Mouse (Mus musculus) erythroid progenitor cell, adult 5-6 weeks (primary cell): ENCODE results near the gene BC004004. TPM values are rescaled to one million over a fixed set of nuclear protein-coding genes. Genes with fewer than 3 reads are reported as not detected.

Experiments used
- ATAC-seq: replicated peaks from 2 replicates; pipeline ENCODE4 v1.8.0; 2016; ENCODE audit warnings: moderate number of reproducible peaks, mild to moderate bottlenecking, moderate TSS enrichment, inconsistent platforms; ENCODE audit not compliant: poor library complexity, low FRiP score, severe bottlenecking
- total RNA-seq, 2 experiments: library from RNA; stranded (forward) in 1 of 2; stranded (reverse) in 1 of 2; fragments of 150-400 nt in 1 of 2; fragments of 186-747, 209-891 nt in 1 of 2; gene quantifications; 2 replicates each; pipeline versions ENCODE4 v1.2.3 to v1.2.4; 2015 to 2017; ENCODE audit warnings: low replicate concordance in 2 of 2

Gene BC004004
- total RNA-seq, 2 experiments from 2014 or later = 24.7 to 29.2 TPM

DNA sequence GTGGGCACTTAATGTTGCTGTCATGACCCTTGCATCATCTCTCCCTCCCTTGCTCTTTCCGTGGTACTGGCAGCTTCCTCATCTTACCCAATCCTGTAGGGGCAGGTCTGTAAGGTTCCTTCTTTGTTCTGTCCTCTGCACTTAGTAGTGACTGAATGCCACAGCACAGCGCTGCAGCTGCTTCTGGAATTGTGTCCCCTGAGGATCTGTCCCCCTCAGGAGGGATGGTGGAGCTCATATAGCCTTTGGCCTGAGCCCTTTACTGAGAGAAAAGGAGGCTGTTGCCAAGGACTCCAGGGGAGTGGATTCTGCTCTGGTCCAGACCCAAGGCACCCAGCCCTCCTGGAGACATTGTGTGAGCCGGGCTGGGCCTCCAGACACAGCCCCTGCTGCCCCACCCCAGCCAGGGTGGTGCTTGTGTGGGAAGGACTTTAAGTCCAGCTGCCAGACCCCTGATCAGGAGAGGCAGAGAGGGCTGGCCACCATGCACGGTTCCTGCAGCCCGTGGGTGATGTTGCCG, 50.2 kb downstream of the BC004004 start:
- no peak for ATAC-seq

DNA sequence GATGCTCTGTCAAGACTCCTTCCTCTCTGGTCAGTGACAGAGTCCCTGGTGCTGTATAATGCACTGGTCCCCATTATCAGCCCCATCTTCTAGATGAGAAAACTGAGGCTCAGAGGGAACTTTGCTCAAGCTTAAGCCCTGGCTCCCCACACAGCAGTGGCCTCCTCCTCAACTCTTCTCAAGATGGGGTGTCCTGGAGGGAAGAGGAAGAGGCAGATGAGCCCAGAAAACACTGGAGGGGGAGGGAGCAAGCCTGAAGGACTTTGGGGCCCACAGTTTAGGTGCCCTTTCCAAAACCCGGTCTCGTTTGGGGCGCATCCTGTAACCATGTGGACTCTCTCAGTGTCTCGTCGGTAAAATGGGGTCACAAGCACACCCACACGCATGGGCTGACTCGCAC, 50.9 kb downstream of the BC004004 start:
- no peak for ATAC-seq

DNA sequence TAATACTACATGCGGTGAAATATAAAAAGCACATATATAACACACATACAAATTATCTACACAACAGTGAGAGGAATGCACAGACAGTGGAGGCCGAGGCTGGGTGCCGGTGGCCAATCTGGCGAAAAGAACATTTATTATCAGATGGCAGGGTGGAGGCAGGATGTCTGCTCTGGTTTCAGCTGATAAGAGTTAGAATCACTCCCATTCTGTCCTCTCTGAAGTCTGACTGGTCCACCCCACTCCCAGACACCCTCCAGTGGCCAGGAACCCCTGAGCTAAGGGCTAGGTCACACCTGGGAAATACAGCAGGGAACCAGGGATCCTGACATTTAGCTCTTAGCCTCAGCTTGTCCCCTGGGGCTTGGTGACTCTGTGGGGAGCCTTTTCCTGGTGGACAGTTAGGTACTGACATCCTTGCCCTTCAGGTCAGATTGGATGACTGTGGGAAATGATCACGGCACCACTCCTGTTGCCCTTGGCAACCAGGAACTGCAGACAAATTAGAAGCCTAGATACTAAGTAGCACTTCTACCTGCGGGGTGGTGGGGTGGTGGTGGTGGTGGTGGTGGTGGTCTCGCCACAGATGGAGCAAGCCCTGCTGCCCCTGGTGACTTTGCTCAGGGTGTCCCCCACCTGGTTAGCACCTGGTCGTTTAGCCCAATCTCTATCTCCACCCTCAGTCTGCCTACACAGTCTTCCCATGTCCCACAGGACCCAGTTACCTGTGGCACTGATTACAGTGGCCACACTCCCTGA, 51.5 kb downstream of the BC004004 start:
- ATAC-seq = no peak

DNA sequence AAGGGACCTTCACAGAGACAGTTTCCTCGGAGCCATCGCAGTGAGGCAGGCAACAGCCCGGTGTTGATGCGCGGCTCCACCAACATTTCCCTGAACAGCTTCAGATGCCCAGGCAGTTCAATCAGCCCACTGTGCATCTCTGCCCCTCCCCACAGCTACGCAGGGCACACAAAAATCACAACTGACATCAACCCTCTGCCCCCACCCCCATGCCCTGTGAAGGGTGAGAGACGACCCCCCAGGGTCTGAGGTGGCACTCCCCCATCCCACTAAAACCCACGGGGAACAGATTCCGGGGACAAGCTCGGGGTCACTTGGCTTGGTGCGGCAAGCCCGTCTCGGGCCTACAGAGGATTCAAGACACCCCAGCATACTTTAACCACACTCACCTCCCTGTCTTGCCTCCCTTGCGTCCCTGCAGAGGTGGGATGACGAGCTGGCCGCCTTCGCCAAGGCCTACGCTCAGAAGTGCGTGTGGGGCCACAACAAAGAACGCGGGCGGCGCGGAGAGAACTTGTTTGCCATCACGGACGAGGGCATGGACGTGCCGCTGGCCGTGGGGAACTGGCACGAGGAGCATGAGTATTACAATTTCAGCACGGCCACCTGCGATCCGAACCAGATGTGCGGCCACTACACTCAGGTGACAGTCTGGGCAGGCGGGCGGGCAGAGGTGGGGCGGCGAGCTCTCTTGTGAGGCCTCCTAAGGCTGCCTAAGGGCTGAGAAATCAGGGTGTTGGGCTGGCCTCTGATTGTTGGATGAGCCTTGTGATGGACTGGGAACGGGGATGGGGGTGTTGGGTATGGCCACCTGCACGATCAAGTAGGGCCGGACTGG, 53.4 kb downstream of the BC004004 start:
- ATAC-seq = no peak

DNA sequence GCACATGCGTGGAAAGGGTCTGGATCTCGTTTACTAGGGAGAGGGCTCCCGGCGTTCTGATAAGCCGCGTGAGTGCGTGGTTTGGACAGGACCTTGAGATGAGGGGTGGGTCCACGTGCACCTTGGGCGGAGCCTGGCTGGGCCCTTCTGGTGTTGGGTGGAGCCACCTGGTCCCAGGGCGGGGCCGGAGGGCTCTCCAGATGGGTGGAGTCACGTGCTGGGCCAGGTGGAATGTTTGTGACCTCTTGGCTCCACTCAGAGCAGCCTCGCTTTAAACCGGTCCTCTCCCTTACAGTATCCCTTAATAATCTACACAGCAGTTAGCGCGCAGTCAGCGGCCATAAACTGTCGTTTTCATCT, 54.0 kb downstream of the BC004004 start:
- ATAC-seq = no peak

DNA sequence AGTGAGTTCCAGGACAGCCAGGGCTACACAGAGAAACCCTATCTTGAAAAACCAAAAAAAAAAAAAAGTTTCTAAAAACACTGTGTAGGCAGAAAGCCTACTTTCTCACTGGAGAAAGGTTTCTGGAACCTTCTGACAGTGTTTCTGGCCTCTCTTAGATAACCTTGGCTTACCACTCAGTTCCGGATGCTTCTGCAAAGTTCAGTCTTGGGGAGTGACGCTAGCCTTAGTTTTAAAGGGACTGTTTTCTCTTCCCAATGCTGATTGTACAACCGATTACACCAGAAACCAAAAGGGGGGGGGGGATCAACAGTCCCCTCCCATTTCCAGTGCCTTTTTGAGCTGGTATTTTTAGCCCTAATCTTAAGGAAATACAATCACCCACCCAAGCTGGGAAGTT, 55.0 kb downstream of the BC004004 start:
- ATAC-seq = no peak

DNA sequence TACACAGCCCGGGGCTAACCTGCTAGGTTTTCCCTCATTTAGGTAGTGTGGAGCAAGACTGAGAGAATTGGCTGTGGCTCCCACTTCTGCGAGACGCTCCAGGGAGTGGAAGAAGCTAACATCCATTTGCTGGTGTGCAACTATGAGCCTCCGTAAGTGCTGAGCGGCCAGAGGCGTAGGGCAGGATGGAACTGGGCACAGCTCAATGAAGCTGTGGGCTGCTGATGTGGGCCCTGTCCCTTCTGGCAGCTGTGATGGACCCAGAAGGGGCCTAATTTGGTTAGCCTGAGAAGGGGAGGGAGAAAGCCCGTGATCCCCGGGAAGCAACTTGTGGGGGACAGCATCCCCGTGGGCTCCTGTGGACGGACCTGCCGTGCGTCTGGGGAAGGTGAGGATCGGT, 57.2 kb downstream of the BC004004 start:
- ATAC-seq = no peak

DNA sequence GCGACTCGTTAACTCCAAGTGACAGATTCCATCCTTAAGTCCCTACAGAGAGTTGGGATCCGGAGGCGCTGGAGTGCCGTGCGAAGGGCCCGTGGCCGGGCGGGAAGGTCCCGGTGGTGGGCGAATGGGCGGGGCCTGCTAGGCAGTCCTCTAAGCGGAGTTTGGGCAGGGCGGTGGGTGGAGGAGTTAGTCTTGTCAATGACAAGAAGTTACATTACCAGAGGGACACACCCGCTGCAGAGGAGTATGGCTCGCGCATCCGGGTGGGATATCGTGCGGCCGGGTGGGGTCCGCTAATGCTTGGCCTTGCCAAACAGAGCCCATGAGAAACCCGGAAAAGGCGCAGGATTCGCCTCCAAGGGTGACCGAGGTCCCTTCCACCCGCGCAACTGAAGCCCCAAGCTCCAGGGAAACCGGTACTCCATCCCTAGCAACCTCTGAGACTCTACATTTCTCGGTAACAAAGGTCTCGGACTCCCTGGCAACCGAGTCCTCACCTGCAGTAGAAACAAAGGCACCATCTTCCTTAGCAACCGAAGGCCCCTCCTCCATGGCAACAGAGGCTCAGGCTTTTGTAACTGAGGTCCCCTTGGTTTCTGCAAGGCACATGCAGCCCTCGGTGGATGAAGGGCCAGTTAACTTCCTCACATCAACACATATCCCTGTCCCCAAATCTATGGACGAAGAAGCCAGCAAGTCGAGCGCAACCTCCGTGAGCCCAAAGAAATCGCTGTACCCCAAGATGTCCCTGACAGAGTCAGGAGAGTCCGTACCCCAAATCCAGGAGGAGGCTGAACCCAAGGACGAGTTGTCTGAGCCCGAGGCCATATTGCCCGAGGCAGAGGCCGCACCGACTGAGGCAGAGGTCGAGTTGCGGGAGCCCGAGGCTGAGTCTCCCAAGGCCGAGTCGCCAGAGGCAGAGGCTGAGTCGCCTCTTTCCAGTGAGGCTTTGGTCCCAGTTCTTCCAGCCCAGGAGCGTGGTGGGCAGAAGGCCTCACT, 58.2 kb downstream of the BC004004 start:
- ATAC-seq = no peak

DNA sequence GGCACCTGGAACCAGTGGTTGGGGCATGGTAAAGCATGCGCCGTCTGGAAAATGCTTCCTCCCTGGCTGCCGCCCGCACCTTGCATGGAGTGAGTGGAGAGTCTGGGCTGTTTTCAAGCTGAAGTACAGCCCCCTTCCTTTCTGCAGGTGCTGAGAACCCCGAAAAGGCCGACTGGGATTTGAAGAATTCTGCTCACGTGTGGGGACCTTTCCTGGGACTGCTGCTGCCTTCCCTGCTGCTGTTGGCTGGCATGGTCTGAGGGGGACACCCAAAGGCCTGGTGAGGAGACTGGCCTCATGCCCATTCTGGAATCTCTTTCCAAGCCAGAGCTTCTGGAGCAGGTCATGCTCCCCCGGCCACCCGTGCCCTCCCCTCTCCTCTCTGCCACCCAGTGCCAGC, 59.1 kb downstream of the BC004004 start:
- ATAC-seq = no peak

DNA sequence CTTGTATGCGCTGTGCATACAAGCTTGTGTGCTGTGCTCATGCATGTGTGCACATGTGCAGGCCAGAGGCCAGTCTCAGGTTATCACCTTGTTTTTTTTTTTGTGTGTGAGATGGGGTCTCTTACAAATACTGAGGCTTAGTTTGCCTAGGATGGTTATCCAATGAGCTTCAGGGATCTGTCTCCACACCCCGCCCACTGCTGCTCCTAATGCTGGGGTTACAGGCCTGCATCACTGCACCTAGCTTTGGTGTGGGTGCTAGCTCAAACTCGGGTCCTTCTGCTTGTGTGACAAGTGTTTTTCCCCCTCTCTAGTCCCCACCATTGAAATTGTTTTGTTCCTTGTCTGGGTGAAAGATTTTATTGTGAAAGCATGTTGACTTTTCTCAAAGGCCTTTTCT, 61.6 kb downstream of the BC004004 start:
- ATAC-seq = no peak

DNA sequence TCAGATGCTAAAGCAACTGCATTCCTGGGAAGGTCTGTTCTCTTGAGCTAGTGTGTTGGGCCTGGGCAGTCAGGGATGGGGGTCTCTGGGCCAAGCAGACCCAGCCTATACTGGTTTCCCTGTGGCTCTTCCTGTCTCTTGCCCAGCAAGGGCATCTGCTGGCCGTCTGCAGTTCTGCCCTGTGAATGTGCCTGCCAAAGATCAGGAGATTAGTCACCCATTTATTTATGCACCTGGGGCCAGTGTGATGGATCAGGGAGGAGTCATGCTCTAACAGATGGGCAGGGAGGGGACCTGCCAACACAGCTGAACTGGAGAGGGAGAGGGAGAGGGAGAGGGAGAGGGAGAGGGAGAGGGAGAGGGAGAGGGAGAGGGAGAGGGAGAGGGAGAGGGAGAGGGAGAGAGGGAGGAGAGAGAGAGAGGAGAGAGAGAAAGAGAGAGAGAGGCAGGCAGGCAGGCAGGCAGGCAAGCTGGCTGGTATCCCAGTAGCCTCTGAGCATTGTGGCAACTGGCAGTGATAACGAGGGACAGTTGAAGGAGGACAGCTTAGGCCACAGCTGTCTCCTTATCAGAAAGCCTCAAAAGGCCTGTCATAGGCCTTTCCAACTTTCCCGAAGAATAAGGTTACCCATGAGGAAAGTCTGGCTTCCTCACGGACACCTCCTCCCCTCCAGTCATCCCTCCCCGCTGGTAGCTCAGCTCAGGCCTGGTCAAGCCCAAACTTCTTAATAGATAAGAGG, 62.3 kb downstream of the BC004004 start:
- ATAC-seq = no peak

DNA sequence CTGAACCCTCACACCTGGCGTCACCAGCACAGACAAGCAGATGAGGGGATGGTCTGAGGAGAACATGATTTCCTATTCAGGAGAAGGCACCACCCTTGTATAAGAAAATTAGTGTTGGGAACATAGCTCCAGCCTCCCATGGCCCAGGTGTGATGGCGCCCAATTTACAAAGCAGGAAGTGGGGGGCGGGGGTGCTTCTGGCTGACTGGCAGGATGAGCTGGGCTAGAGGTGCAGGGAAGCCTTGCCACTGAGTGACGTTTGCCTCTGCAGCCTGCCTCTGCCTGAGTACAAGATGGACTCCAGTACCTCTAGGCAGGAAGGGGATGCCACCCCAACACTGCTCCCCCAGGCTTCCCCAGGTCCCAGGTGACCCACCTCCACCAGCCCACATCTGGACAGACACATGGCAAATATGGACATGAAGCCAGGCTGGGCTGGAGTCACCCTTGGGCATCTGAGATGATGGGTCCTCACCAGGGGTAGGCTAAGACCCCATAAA, 63.6 kb downstream of the BC004004 start:
- no peak for ATAC-seq

DNA sequence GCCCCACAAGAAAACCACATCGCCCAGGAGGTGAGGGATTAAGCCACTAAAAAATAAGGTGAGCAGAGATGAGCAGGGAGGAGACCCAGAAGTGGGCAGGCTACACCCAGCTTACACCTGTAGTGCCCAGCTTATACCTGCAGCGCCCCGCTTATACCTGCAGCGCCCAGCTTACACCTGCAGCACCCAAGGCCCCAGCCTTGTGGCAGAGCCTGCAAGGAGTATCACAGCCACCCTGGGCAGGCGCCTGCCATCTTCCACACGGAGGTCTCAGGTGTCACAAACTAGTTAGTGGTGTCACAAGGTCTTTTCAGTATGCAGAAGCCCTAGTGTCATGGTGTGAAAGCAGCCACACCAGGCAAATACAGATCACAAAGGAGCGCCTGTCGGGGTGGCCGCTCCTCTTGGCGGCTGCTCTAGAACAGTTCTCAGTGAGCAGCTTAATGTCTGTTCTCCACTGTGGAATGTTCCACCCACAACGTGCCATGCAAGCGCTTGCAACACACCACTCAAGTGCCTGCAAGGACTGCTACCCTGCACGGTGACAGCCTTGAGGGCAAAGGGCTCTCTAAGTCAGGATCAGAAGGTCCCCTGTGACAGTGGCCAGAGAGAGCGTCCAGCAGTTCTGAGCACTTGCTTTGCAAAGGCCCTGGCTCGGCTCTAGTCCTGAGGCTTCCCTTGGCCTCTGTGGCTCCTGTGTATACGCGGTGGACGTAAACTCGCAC, 67.8 kb downstream of the BC004004 start:
- ATAC-seq = no peak

DNA sequence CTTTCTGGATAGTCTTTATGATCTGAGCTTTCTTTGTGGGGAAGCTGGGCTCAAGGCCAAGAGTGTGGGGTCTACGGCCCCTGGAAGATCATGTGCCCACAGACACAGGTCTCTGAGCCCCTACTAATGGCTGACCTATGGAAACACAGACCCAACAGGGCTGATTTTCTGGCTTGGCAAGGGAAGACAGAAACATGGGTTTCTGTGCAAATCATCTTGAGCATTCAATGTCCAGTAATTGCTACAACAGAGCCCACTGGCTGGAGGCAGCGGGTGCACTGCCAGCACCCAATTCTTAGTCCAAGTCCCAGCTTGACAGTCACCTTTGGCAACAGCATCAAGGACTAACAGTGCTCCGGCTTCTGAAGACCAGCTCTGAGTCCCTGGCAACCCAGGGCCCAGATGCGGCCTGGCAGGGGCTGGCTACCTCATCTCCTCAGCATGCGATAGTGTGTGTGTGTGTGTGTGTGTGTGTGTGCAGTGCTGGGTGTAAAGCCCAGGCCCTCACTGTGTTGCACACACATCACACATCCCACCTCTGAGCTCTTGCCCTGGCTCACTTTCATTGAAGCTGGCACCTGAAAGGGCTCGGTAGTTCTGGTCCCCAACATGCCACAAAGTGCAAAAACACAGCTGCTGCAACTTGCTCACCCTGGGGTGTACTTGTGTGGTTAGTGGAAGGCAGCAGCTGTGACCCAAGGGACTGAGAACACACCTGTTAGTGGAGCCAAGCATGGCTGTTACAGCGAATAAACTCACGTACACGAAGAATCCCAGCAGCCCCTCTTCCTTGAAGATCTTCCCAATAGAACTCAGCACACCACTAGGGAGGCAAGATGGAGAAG, 69.6 kb downstream of the BC004004 start:
- no peak for ATAC-seq

DNA sequence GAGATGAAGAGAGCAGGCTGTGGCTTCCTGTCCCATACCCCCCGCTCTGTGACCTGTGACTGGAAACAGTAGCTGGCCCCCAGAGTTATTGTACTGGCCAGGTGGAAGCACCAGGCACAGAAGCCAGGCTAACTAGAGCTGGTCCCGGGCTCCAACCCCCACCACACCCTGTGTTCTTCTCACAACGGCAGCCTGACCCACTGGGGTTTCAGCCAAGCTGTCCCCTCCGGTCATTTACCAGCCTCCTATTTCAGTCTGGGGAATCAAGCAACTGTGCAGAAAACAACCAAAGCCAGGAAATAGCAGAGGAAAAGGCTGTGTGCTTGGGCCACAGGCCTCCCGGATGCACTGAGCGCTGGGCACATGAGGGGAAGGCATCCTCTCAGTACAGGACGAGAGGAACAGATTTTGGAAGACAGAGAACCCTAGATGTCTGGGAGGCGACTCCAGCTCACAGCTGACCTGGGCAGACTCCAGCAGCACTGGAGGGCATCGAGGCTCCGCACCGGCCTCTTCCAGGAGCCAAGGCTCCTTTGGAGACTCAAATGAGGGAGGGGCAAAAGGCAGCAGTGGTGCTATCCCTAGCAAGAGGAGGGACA, 70.7 kb downstream of the BC004004 start:
- no peak for ATAC-seq

DNA sequence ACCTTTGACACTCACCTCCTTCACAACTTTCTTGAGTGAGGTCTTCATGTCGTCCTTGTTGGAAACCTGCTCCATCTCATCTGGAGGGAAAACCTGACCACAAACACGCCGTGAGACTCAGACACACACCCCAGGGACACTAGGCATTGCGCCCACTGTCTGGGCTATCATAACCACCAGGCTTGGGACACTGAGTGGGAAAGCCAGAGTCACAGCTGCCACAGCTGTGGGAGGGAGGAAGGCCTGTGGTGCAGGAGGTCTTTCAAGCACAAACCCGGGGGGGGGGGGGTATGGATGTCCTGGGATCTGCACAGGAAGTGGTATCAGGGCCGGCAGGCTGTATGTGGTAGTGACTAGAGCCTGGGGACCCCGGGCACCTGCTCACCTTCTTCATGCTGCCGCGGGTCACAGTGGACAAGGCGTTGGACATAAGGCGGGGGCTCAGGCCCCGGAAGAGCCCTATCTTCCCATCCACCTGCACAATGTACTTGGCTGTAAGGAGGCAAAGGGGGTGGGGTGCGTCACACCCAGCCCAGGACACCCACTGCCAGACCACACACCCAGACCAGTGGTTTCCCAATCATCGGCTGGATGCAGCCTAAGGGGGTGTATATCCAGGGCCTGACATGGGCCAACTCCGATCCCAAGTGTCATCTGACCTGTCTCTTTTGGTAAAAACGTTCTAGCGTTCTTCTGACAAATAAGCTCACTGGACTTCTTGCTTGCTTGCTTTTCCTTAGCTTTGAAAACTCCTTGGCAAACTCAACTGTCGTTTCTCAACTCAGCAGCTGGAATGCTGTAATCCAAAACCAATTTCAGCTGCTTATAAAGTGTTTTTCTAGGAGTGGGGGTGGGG, 72.0 kb downstream of the BC004004 start:
- no peak for ATAC-seq
